Mouse (Mus musculus) small intestine, adult 2 months (tissue): ENCODE results near the gene Rbms3. TPM values are rescaled to one million over a fixed set of nuclear protein-coding genes. Genes with fewer than 3 reads are reported as not detected.

ENCODE experiments used
- H3K27ac ChIP-seq: fragments of 200-500 bp; 2 replicates; pipeline ENCODE4 v1.5.1; 2012; ENCODE audit warnings: low read depth, low read length, control low read depth, inconsistent platforms; ENCODE audit not compliant: insufficient read depth
- H3K27me3 ChIP-seq: fragments of 200-500 bp; 2 replicates; pipeline ENCODE4 v1.6.1; 2012; ENCODE audit warnings: mild to moderate bottlenecking, moderate library complexity, low read length, inconsistent platforms; ENCODE audit not compliant: control insufficient read depth, insufficient read depth
- H3K36me3 ChIP-seq: fragments of 200-500 bp; 2 replicates; pipeline ENCODE4 v1.6.1; 2012; ENCODE audit warnings: mild to moderate bottlenecking, low read length, control low read depth, inconsistent platforms; ENCODE audit not compliant: control insufficient read depth, insufficient read depth
- H3K4me1 ChIP-seq: fragments of 200-500 bp; 2 replicates; pipeline ENCODE4 v1.6.1; 2012; ENCODE audit warnings: low read length, inconsistent platforms, mixed read lengths; ENCODE audit not compliant: control insufficient read depth, insufficient read depth, insufficient read length
- H3K4me3 ChIP-seq: fragments of 200-500 bp; 2 replicates; pipeline ENCODE4 v1.5.1; 2012; ENCODE audit warnings: low read depth, mild to moderate bottlenecking, control low read depth, inconsistent platforms, low read length, moderate library complexity
- CTCF ChIP-seq: fragments of 200-500 bp; IDR thresholded peaks from 2 replicates; pipeline ENCODE4 v1.5.1; 2012; ENCODE audit warnings: low read depth, mild to moderate bottlenecking, control low read depth, inconsistent platforms, low read length, moderate library complexity, mixed read lengths; ENCODE audit not compliant: insufficient replicate concordance, insufficient read length; ENCODE audit errors: extremely low read depth
- POLR2A ChIP-seq: fragments of 200-500 bp; IDR thresholded peaks from 2 replicates; pipeline ENCODE4 v1.6.1; 2012; ENCODE audit warnings: low read depth, mild to moderate bottlenecking, control low read depth, inconsistent platforms, low read length, moderate library complexity
- WGBS: fragments of 180-500 bp; shearing (Covaris S2); methylation state at CpG from one replicate; pipeline ENCODE4 v1.1.7; 2018; 5-methylcytosine and 5-hydroxymethylcytosine counted together
- polyA plus RNA-seq: library from polyadenylated mRNA; depleted of rRNA; stranded (reverse); fragments of >200 nt; gene quantifications from 2 replicates; pipeline ENCODE4 v1.2.3, GENCODE M21; 2012

Gene Rbms3
- polyA plus RNA-seq, 1 experiment, result 3.3 TPM

DNA sequence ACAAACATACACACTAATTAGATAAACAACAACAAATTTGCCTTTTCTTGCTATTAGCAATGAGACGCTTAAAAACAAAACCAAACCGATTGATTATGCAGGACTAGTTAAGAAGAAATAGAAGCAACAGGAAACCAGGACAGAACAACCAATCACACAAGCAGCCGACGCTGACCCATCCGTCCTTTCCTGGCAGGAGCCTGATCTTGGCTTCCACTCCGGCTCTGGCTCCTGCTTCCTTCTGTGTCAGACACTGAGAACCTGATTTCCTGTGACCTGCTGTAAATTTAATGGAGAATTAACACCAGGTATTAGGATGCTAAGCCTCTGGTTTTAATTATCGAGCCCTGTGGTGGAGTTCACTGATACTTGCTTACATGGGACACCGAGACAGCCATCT lies 706.6 kb downstream of the Rbms3 start:
- Histone ChIP-seq H3K36me3 (no peaks in the 10 kb centered on the region), H3K4me1 (no peaks in the 10 kb centered on the region), H3K27me3 (no peaks in the 10 kb centered on the region), H3K4me3 (no peak overlapping the region), H3K27ac (no peak overlapping the region)
- TF ChIP-seq CTCF (no peak), POLR2A (no peak)
- 84% methylated on average over 8 of the region's 8 CpGs for WGBS

DNA sequence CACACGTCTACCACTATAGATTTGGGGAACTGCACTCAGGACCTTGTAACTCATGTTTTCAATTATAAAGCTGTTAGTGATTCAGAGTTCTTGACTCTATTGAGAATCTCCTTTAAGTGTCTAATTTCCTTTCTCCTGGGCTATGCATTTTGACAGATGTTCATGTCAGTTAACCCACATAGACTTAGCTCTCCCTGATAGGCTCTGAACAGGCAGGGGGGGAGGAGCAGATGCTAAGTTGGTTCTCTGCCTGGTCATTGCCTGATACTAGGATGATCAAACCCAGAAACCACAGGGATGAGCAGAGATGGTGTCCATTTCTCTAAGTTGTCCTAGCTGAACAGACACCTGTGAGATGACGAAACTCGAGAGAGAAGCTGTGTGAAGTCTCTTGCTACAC lies 707.2 kb downstream of the Rbms3 start:
- no peaks in the 10 kb centered on the region for H3K4me1 ChIP-seq
- no peak overlapping the region for H3K4me3 ChIP-seq
- no peak overlapping the region for H3K27ac ChIP-seq
- TF ChIP-seq POLR2A (no peak), CTCF (no peak)
- no peaks in the 10 kb centered on the region for H3K36me3 ChIP-seq
- H3K27me3 ChIP-seq, result no peaks in the 10 kb centered on the region
- WGBS, result 70% methylated on average over 3 of the region's 3 CpGs

DNA sequence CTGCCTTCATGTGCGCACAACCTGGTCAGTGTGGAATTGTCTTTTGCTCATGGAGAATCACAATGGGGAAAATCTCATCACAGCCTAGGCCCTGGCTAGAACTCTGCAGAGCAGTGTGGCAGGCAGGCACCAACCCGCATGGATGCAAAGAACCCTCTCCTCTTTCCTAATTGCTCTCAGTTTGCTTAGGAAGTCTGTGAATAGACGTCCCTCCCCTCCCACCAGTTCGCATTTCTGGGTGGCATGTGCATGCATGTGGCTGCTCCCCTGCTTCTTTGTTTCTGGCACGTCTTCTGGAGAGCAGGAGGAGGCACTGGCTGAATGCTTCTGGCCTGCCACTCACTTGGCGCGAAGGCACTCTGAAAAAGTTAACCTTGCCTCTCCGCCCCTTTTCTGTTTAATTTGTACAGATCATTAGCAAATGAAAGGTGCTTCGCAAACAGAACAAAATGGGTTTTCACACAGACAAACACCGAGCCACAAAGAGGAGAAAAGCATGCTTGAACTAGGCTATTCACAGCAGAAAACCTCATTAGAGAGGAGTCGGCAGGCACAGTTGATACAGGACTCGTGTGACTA lies 710.2 kb downstream of the Rbms3 start:
- Histone ChIP-seq H3K27me3 (no peaks in the 10 kb centered on the region), H3K4me3 (no peak overlapping the region), H3K4me1 (no peaks in the 10 kb centered on the region), H3K36me3 (no peaks in the 10 kb centered on the region), H3K27ac (no peak overlapping the region)
- 65% methylated on average over 12 of the region's 12 CpGs for WGBS
- TF ChIP-seq POLR2A, result no peak
- no peak for TF ChIP-seq CTCF

DNA sequence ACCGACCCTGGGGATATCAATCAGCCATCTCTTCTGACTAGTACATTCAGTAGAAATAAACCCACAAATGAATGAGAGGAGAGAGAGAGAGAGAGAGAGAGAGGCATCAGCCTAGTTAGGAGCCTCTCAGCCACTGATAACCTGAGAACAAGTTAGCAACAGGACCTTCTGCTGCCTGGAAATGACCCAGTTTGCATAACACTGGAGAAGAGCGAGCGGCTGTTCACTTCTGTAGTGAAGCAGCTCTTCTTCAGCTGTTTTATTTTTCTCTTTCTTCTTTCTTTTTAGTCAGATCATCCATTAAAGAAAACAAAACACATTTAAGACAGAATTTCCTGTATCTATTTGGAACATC lies 717.2 kb downstream of the Rbms3 start:
- no peaks in the 10 kb centered on the region for H3K27me3 ChIP-seq
- H3K36me3 ChIP-seq, result no peaks in the 10 kb centered on the region
- H3K4me3 ChIP-seq, result no peak overlapping the region
- H3K27ac ChIP-seq, result no peak overlapping the region
- H3K4me1 ChIP-seq, result no peaks in the 10 kb centered on the region
- no peak for TF ChIP-seq CTCF
- no peak for TF ChIP-seq POLR2A
- WGBS, result 62% methylated on average over 3 of the region's 3 CpGs

DNA sequence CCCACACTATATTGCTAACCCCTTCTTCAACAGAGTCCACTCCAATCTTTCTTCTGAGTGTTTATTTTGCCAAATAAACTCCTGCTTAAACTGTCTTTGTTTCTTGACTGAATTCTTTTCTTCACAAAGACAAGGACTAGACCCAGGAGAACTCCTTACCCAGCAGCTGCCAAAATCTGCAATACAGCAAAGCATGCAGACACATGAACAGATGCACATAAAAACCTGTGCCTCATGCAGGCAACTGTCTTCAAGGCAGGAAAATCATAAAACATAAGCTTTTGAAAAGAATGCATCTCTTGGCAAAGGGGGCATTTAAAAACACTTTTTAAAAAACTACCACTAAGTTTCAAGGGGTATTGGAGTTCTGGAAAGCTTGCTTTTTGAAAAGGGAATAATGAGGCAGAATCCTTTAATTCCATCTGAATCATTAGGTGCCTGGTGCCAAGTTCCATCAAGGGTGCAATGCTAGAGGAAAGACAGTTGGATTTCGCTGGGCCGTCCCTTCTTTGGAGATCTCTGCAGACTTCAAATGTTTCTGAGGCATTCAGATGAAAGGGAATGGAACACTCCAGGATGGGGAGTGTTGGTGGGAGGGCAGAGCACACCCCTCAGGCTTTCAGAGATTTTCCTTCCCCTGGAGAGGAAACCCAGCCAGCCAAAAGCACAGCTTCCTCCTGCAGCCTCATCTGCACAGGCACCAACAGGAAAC lies 717.8 kb downstream of the Rbms3 start:
- no peak overlapping the region for H3K4me3 ChIP-seq
- no peaks in the 10 kb centered on the region for H3K4me1 ChIP-seq
- TF ChIP-seq CTCF (no peak), POLR2A (no peak)
- H3K27me3 ChIP-seq, result no peaks in the 10 kb centered on the region
- no peak overlapping the region for H3K27ac ChIP-seq
- H3K36me3 ChIP-seq, result no peaks in the 10 kb centered on the region
- 81% methylated on average over 2 of the region's 2 CpGs for WGBS

DNA sequence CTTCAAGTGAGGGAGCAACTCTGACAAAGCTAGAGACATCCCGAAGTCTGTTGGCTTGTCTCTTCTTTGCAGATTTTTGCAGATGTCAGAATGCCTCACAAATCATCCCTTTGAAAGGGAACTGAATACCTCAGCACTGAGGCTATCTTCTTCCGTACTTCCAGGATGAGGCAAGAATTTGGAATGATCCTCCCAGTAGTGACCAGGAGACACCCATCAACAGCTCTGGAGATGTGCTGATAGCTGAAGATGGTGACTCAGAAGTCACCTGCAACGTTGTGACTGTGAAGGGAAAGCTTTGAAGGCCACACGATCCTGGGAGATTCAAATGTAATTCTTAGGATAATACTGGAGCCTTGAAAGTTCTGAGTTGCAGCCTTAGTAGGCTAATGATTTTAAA lies 720.2 kb downstream of the Rbms3 start:
- H3K4me3 ChIP-seq, result no peak overlapping the region
- no peaks in the 10 kb centered on the region for H3K4me1 ChIP-seq
- H3K27ac ChIP-seq, result no peak overlapping the region
- no peaks in the 10 kb centered on the region for H3K36me3 ChIP-seq
- 63% methylated on average over 4 of the region's 4 CpGs for WGBS
- H3K27me3 ChIP-seq, result no peaks in the 10 kb centered on the region
- TF ChIP-seq POLR2A (no peak), CTCF (no peak)

DNA sequence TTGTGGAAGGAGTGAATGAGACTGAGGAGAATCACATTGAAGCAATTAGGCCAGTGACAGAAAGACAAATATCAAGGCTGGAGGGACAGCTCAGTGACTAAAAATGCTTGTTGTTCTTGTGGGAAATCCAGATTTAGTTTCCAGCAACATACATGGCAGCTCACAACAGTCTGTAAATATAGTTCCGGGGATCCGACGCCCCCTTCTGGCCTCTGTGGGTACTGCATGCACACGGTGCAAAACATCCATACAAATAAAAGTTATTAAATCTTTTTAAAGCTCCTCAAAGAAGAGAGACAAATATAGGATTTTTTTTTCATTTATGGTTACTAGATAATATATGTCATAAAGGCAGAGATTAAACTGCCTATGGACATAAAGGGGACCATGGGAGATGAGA lies 722.8 kb downstream of the Rbms3 start:
- no peak overlapping the region for H3K27ac ChIP-seq
- no peaks in the 10 kb centered on the region for H3K4me1 ChIP-seq
- H3K4me3 ChIP-seq, result no peak overlapping the region
- WGBS, result 64% methylated on average over 4 of the region's 4 CpGs
- H3K27me3 ChIP-seq, result no peaks in the 10 kb centered on the region
- no peak for TF ChIP-seq POLR2A
- peak; percentile 55; the same call in 1 of the 2 replicates for TF ChIP-seq CTCF
- no peaks in the 10 kb centered on the region for H3K36me3 ChIP-seq

DNA sequence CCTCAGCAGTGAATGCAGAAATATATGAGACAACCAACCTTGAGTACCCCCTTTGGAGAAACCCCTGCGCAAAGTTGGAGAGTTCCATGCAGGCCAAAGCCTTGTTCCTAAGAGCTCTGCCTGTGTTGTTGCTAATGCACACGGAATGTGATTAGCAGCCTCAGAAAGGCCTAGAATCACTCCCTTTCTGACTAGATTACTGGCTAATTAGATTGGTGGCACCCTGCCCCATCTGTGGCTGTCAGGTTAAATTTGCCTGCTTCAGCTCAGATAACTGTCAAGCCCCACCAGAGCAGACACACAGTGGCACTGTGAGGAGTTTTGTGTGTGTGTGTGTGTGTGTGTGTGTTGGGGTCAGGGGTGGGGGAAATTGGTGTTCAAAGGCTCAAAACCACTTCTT lies 724.1 kb downstream of the Rbms3 start:
- WGBS, result 82% methylated on average over 2 of the region's 2 CpGs
- no peaks in the 10 kb centered on the region for H3K36me3 ChIP-seq
- H3K4me3 ChIP-seq, result no peak overlapping the region
- no peaks in the 10 kb centered on the region for H3K4me1 ChIP-seq
- no peak overlapping the region for H3K27ac ChIP-seq
- TF ChIP-seq CTCF (no peak), POLR2A (no peak)
- H3K27me3 ChIP-seq, result no peaks in the 10 kb centered on the region
